Mouse (Mus musculus): ENCODE results near the gene 1700018B08Rik.

GRCm38 (mm10) chr8:121563701-121564100 is 19.6 kb upstream of the 1700018B08Rik start:
- no peak for TF ChIP-seq POLR2A (IDR thresholded peaks at IDR 0.05; ENCODE audit: insufficient read depth, low read depth, low read length)
- no peak for TF ChIP-seq CTCF (IDR thresholded peaks at IDR 0.05; ENCODE audit: insufficient read depth, low read depth, low read length)

Measured in olfactory bulb, adult 2 months (tissue).